Comparison of ENCODE assay signal across 14 mouse cellular contexts in genomic region chr2:91835031-91835430, GRCm38 (mm10).
DNase-seq lines count a peak whose midpoint lies in the region; ATAC-seq and TF ChIP-seq lines count a peak whose summit lies in the region.
"Had no signal": no experiment of that assay in that cellular context is flagged by ENCODE, and none has a peak within 500 bp of the region (broad histone marks: within the 10 kb centered on the region; RNA-seq: fewer than 3 reads in every experiment).

No protein-coding gene starts in this region.

- H3K27ac ChIP-seq in heart, embryonic 11.5 days (ENCODE audit: low read depth, low read length) = no peak overlapping the region
- no peak overlapping the region for H3K27ac ChIP-seq in heart, adult 2 months
- H3K27ac ChIP-seq in liver, embryonic 11.5 days (ENCODE audit: low read depth, low read length) = 0 out of 2 replicates have a peak overlapping the region, but pooled peaks have one; percentile 16
- no peak overlapping the region for H3K27ac ChIP-seq in stomach, embryonic 15.5 days
- H3K27ac ChIP-seq: hindbrain, embryonic 10.5 days; limb, embryonic 10.5 days had no signal

- ATAC-seq in heart, embryonic 11.5 days (replicated peaks; ENCODE audit: insufficient number of reproducible peaks, low FRiP score, low TSS enrichment) = 0 out of 2 replicates have a peak, but pooled peaks have one; percentile 61
- ATAC-seq in liver, embryonic 11.5 days (replicated peaks; ENCODE audit: low FRiP score) = peak; percentile 89
- ATAC-seq in stomach, embryonic 15.5 days (ENCODE audit: insufficient read depth, low FRiP score, low read depth) = 0 out of 2 replicates have a peak, but pooled peaks have one; percentile 27

- TF ChIP-seq EP300 in heart, adult 2 months (IDR thresholded peaks at IDR 0.05; ENCODE audit: insufficient read depth, low read depth, low read length) = no peak

- DNase-seq in heart, adult 2 months = no peak
- DNase-seq in MEL-GATA-1-ER (ENCODE audit: extremely low read depth, low read depth) = peak; percentile 72
- peak; percentile 33 for DNase-seq in liver, embryonic 11.5 days (ENCODE audit: low spot score)
- DNase-seq in lung, adult 2 months = no peak
- DNase-seq in kidney, postnatal 10 days = no peak
- no peak for DNase-seq in frontal cortex, adult 2 months (ENCODE audit: extremely low spot score in 1 of 2, low spot score in 1 of 2)
- DNase-seq: adrenal gland, postnatal 25 days; cerebellum, postnatal 10 days; gastrocnemius, postnatal 36 days; spleen, adult 18-20 months had no signal

- H3K9ac ChIP-seq in heart, embryonic 11.5 days (ENCODE audit: low read depth, low read length) = no peak overlapping the region
- H3K9ac ChIP-seq in heart, adult 2 months (ENCODE audit: low read depth, low read length) = no peak overlapping the region
- no peak overlapping the region for H3K9ac ChIP-seq in liver, embryonic 11.5 days (ENCODE audit: low read depth, low read length)
- no peak overlapping the region for H3K9ac ChIP-seq in stomach, embryonic 15.5 days

- WGBS in heart, embryonic 11.5 days (ENCODE audit: insufficient replicate concordance) = 41% methylated on average over 1 of the region's 1 CpGs
- 47% methylated on average over 1 of the region's 1 CpGs for WGBS in heart, adult 2 months
- 35% methylated on average over 1 of the region's 1 CpGs for WGBS in liver, embryonic 11.5 days
- 68% methylated on average over 1 of the region's 1 CpGs for WGBS in stomach, embryonic 15.5 days
- 41% methylated on average over 1 of the region's 1 CpGs for WGBS in lung, adult 2 months

- H3K9me3 ChIP-seq in heart, embryonic 11.5 days (replicated peaks; ENCODE audit: control insufficient read depth, low read length) = no peaks in the 10 kb centered on the region
- no peaks in the 10 kb centered on the region for H3K9me3 ChIP-seq in liver, embryonic 11.5 days (ENCODE audit: control insufficient read depth, low read length)
- H3K9me3 ChIP-seq in stomach, embryonic 15.5 days = no peaks in the 10 kb centered on the region
- H3K9me3 ChIP-seq: hindbrain, embryonic 10.5 days; limb, embryonic 10.5 days had no signal

- H3K4me3 ChIP-seq in heart, embryonic 11.5 days (ENCODE audit: low read depth, low read length) = no peak overlapping the region
- H3K4me3 ChIP-seq in heart, adult 2 months = no peak overlapping the region
- no peak overlapping the region for H3K4me3 ChIP-seq in liver, embryonic 11.5 days (ENCODE audit: low read depth, low read length)
- no peak overlapping the region for H3K4me3 ChIP-seq in stomach, embryonic 15.5 days (replicated peaks)
- H3K4me3 ChIP-seq in lung, adult 2 months (replicated peaks; ENCODE audit: extremely low read depth, low read depth, low read length) = no peak overlapping the region
- H3K4me3 ChIP-seq: hindbrain, embryonic 10.5 days; limb, embryonic 10.5 days had no signal

- H3K27me3 ChIP-seq in heart, embryonic 11.5 days (ENCODE audit: control insufficient read depth, insufficient read depth, low read length) = no peaks in the 10 kb centered on the region
- no peaks in the 10 kb centered on the region for H3K27me3 ChIP-seq in heart, adult 2 months (ENCODE audit: control insufficient read depth, insufficient read depth, low read length)
- H3K27me3 ChIP-seq in liver, embryonic 11.5 days (replicated peaks; ENCODE audit: control insufficient read depth, insufficient read depth, low read length) = no peaks in the 10 kb centered on the region
- H3K27me3 ChIP-seq in stomach, embryonic 15.5 days (replicated peaks) = no peaks in the 10 kb centered on the region

- TF ChIP-seq POLR2A in heart, adult 2 months (IDR thresholded peaks at IDR 0.05; ENCODE audit: insufficient read depth, low read depth, low read length) = no peak
- TF ChIP-seq POLR2A in lung, adult 2 months (IDR thresholded peaks at IDR 0.05; ENCODE audit: borderline replicate concordance, extremely low read depth, low read depth, low read length) = no peak

- TF ChIP-seq CTCF in heart, adult 2 months (IDR thresholded peaks at IDR 0.05) = no peak
- no peak for TF ChIP-seq CTCF in lung, adult 2 months (IDR thresholded peaks at IDR 0.05; ENCODE audit: insufficient read depth, low read length)

- no peaks in the 10 kb centered on the region for H3K36me3 ChIP-seq in heart, embryonic 11.5 days (ENCODE audit: control insufficient read depth, insufficient read depth, low read length)
- peaks cover 12% of the 10 kb centered on the region for H3K36me3 ChIP-seq in heart, adult 2 months (ENCODE audit: control insufficient read depth, insufficient read depth, low read length)
- H3K36me3 ChIP-seq in liver, embryonic 11.5 days (ENCODE audit: control insufficient read depth, insufficient read depth, low read length) = no peaks in the 10 kb centered on the region
- no peaks in the 10 kb centered on the region for H3K36me3 ChIP-seq in stomach, embryonic 15.5 days
- H3K36me3 ChIP-seq: hindbrain, embryonic 10.5 days had no signal

- intact Hi-C loops in heart, adult 2 months (cut with DNase I) = no loop called here

- no peak overlapping the region for H3K4me2 ChIP-seq in heart, embryonic 11.5 days
- no peak overlapping the region for H3K4me2 ChIP-seq in liver, embryonic 11.5 days
- no peak overlapping the region for H3K4me2 ChIP-seq in stomach, embryonic 15.5 days

- H3K4me1 ChIP-seq in heart, embryonic 11.5 days (ENCODE audit: control insufficient read depth, insufficient read depth, low read length) = peaks cover 5% of the 10 kb centered on the region; the same call in 1 of the 2 replicates
- peaks cover 2% of the 10 kb centered on the region; the same call in 1 of the 2 replicates for H3K4me1 ChIP-seq in heart, adult 2 months (ENCODE audit: control insufficient read depth, insufficient read depth, low read length)
- H3K4me1 ChIP-seq in liver, embryonic 11.5 days (replicated peaks; ENCODE audit: control insufficient read depth, insufficient read depth, low read length) = peaks cover 15% of the 10 kb centered on the region
- no peaks in the 10 kb centered on the region for H3K4me1 ChIP-seq in stomach, embryonic 15.5 days
- no peaks in the 10 kb centered on the region for H3K4me1 ChIP-seq in lung, adult 2 months (ENCODE audit: control insufficient read depth, insufficient read depth, low read length)
- H3K4me1 ChIP-seq: hindbrain, embryonic 10.5 days had no signal

- no peaks in the 10 kb centered on the region for H3K79me2 ChIP-seq in heart, adult 2 months (replicated peaks; ENCODE audit: control insufficient read depth, insufficient read depth, low read length)

Comparison
In these comparisons a context has a peak if more than half of its experiments do, and no peak if none do; other contexts are left out.
1. ATAC-seq: peak in every context shown above with its lines; median percentile 89 in liver, embryonic 11.5 days; 61 in heart, embryonic 11.5 days; 27 in stomach, embryonic 15.5 days.
2. DNase-seq: peak in MEL-GATA-1-ER (single experiment) and liver, embryonic 11.5 days (single experiment); none in heart, adult 2 months (0 of 2), lung, adult 2 months (single experiment), kidney, postnatal 10 days (single experiment) and frontal cortex, adult 2 months (0 of 2).